Mouse (Mus musculus) bone marrow macrophage, adult 2 months (primary cell): Measurements from ENCODE around the gene Olfr97.

ENCODE experiments used
- CTCF ChIP-seq: IDR thresholded peaks from 2 replicates; pipeline ENCODE4 v1.5.1; 2012; ENCODE audit warnings: low read depth, mild to moderate bottlenecking, low read length, moderate library complexity
- POLR2A ChIP-seq: IDR thresholded peaks from 2 replicates; pipeline ENCODE4 v1.6.1; 2012; ENCODE audit warnings: mild to moderate bottlenecking, low read depth, low read length, borderline replicate concordance

DNA sequence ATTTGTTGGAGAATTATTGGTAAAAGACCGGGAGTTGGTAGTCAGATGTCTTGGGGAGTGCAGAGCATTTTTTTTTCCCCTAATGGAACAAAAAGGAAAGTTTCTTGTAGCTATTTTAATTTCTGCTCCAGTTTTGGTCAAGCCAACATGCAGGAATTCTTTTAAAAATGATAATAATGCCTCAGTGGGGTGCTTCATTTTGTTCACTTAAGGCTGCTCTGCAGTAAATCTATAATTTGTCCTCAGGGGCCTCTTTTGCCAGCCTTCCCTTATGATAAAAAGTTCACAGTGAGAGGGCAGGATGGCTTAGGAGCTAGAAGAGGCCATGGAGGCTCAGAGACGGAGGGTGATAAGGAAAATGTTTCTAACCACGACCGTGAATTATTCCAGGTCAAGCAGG is 17.3 kb downstream of the Olfr97 start, which contains the start of gene Olfr96:
- TF ChIP-seq CTCF (no peak), POLR2A (no peak)
